Mouse (Mus musculus) spleen, adult 18-20 months (tissue): ENCODE measurements at regions not wholly inside any gene's neighbourhood (a gene's known extent, or its start where the extent isn't known, plus 50 kb on each side); places are given as distances from the start of the nearest gene placed in this dataset.
A peak's percentile ranks its signal among the peaks of the same experiment; 100 is the strongest.
"Not testable (repeated sequence)": the region's sequence is repeated elsewhere in the genome, so short reads cannot be mapped to it uniquely, and the experiment has no call there.

ENCODE experiments used
- DNase-seq, 2 experiments: peaks; one replicate each; pipeline ENCODE4 v3.0.0; 2022; ENCODE audit warnings: mixed read lengths in 2 of 2

DNA sequence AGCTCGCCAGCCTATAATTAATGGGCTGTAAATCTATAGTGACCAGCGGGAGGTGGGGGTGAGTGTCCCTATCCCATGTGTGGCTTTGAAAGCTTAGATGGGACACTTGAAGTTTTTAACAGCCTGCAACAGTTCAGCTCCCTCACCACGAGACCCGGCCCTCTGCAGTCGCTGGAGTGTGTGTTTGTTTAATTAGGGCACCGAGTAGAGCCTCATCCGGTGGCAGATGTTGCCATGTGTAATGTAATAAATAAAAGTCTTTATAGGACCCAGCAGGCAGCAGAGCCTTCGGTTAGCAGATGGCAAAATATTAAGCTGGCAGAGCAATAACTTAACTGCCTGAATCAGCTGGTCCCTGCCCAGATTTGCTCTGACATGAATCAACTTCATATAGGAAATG is 177.1 kb downstream of the Nucb2 start:
- DNase-seq, result no peak

DNA sequence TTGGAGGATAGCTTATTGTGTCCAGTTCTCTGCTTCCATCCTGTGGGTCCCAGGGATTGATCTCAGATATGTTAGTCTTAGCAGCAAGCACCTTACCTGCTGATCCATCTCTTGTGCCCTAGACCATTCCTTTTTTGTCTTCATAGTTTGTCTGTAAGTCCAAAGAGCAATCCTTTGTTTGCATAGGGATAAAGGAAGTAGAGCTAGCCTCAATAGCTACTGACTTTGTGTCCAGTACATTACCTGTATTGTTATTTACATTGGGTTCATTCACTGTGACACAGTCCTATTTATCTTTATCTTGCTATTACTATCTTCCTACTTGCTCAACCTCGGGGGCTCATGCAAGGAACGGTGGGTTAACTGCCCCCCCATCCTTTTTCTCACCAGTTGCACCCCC is 196.2 kb downstream of the Nucb2 start:
- no peak for DNase-seq

DNA sequence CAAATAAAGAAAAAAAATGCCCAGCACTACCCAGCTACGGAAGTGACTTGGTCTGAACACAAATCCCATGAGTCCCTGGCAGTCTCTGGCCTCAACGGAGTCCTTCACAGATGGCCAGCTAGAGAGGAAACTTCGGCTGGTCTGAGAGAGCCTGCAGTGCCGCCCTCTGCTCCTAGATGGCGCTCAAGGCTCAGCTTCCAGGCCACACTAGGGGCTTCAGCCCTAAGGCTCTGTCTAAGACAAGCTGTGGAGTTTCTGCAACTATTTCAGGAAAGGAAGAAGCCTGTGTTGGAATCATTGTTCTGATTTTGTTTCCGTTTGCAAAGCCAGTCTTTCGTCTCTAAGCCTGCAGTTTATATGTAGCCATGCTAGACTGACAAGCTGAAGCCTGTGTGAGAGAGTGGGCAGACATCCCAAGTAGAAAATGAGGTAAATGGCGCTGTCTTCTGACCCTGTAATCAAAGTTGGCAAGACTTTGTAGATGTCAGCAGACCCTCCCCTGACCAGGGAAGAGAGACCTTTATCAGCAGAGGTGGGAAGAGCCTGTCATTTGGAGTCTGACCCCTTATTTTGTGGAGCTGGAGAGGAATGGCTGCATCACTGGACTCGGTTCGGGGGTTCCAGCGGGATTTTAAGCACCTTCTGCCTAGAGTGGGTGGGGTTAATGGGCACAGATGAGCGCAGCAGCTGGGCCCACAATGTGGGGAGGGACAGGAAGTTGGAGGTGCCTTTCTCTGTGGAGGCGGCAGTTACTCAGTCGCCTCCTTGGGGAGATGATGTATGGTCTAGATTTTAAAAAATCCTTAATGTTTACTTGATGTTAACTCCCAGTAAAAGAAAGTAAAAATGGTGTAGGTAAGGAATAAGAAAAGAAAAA is 197.5 kb downstream of the Nucb2 start:
- DNase-seq, result peak; percentile 47 to 74

DNA sequence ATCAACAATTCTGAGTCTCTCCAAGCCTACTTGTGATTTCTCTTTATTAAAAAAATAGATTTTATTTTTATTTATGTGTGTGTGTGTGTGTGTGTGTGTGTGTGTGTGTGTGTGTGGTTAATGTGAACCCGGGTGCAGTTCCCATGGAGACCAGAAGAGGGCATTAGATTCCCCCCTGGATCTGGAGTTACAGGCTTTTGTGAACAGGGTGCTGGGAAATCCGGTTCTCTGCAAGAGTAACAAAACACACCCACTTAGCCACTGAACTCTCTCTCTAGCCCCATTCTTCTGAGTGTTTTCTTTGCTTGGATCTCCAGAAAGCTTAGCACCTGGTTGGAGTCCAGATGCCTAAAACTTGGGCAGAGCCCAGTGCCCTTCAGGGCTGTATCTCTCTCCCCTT is 198.4 kb downstream of the Nucb2 start:
- DNase-seq, result no peak

DNA sequence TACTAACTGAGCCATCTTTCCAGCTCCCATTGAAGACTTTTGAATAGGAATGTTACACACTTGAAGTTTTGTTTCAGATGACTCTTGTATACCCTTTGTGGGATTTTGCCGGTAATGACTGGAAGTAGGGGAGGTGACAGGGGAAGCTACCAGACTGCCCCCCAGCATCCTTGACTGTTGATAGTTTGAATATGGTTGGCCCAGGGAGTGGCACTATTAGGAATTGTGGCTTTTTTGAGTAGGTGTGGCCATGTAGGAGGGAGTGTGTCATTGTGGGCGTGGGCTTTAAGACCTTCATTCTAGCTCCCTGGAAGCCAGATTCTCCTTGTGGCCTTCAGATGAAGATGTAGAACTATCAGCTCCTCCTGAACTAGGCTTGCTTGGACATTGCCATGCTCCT is 207.4 kb downstream of the Nucb2 start:
- DNase-seq, result no peak

DNA sequence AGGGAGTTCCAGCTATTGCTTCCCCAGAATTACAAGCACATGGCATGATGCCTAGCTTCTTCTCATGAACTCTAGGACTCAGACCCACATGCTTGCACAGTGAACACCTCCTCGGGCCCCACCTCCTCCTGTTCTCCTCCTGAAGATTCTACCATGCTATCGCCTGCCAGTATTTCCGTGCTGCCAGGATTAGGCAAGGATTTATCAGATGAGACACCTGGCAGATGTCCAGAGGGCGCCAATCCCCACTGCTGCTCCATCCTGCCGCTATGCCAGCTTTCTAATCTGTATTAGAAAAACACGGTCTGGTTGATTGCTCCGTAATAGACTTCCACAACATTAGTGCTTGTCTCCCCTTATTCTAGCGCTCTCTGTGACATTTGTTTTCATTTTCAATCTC is 209.0 kb downstream of the Nucb2 start:
- DNase-seq, result no peak

DNA sequence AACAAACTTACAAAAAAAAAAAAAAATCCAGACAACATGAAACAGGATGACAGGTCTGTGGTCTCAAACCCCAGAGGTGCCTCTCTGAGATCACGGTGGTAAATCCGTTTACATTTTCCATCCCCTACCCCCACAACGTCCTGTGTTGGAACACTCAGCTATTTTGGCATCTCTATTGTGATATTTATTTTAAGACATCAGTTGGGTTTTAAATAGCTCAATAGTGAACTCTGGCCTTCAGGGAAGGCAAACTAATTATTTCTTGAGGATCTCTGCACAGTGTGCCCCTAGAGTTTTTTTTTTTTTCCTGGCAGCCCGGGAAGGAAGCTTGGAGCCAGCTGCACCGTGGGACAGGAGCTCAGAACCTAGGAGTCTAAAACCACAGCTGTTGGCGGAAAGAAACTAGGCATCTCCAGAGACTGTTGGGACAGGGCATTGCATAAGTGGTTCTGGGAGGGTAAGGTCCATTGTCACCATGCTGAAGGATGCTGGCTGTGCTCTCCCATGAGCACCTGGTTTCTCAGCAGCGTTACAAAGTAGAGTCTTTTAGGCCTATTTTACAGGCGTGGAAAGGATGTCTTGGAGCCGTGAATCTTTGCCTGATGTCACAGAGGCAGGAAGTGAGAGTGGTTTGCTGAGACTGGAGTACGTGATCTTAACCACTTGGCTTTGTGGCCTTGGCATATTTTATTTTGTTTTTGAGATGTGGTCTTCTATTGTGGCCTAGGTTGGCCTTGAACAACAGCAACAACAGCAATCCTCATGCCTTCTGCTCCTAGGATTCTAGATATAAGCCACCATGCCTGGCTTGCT is 211.3 kb downstream of the Nucb2 start:
- DNase-seq, result no peak

DNA sequence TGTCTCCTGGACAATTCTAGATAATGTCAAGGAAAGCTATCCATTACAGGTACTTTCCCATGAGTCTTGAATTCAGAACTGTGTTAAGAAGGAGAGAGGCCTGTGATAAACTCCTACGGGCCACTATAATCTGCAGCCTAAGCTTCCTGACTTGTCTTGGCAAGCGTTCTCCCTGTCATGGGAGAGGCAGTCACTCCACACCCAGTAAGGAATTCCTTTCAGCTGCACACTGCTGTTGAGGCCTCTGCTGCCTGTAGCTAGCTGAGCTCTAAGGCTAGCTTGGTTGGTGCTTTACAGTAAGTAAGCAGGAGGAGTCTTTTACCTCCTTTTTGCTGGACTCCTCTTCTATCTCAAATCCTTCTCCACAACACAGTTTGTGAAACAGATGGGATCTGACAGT is 224.2 kb downstream of the Nucb2 start:
- no peak for DNase-seq

DNA sequence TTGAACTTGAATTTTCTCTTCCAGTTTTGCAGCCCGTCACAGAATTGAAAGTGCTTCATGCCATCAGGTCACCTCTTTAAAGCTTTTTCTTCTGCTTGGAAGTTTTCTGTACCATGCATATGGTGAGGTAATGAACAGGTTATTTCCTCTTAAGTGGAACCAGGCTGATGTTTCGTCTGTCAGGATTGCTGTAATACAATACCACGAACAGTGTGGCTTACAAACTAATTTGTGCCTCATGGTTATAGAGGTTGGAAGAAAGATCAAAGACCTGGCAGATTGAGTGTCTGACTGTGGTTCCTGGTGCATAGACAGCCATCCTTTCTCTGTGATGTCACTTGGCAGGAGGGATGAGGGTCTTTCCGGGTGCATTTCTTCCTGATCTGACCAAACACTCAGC is 225.6 kb downstream of the Nucb2 start:
- DNase-seq, result no peak

DNA sequence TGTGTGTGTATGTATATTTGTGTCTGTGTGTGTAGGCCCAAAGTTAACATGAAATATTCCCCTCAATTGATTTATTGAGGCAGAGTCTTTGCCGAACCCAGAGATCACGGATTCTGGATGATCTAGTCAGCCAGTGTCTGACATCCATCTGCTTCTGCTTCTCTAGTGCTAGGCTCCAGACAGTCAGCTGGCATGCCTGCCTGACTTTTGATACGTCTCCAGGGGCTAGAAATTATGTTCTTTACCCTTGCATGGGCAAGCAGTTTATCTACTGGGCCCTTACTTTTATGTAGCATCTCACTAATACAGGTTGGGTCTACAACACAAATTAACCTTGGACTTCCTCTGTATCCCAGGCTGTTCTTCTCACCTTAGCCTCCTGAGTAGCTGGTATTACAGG is 231.5 kb downstream of the Nucb2 start:
- no peak for DNase-seq

DNA sequence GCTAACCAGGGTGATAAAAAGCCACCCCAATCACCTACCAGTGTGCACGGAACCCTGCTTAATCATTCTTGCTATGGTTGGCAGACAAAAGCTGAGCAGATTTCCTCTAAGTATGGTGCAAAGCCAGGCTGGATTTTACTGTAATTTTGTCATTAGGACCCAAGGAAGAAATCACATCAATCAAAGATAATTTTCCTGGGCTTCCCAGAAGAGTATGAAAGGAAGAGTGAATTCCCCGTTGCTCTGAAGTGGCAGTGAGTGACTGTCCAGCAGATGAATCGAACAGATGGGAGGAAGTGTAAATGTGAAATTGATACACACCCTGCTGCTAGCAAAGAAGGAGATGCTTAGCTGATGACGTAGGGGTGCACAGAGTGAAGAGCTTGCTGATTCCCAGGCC is 232.2 kb downstream of the Nucb2 start:
- DNase-seq, result no peak

DNA sequence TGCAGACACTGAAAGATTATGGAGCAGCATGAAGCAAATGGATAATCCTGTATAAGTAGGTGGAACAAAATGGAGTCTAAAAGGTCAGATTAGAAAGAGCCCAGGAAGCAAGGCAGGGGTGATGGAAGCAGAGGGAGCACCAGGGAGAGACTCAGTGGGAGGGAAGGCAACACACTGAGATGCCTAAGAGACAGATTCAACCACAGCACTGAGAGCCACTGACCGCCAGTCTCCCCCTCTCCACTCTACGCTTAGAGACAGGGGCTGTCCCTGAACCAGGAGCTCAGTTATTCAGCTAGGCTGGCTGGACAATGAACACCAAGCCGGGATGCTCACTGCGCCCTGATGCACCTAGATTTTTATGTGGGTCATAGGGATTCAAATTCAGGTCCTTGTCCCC is 233.8 kb downstream of the Nucb2 start:
- no peak for DNase-seq

DNA sequence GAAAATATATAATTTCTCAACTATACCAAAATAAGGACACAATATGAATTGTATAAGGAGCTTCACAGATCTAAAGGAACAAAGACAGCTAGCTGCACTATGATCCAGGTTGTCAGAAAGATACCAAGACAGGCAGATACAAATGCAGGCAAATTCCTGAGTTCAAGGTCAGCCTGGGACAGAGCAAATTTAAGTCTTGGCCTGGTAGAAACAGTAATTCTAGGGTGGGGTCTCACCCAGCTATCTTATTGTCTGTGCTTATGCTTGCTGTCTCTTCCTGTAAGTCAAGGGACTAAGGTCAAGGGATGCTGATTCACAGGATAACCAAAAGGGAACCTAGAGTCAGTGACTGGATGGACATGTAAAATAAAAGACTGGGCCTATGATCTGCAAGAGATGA is 250.4 kb downstream of the Nucb2 start:
- no peak for DNase-seq

DNA sequence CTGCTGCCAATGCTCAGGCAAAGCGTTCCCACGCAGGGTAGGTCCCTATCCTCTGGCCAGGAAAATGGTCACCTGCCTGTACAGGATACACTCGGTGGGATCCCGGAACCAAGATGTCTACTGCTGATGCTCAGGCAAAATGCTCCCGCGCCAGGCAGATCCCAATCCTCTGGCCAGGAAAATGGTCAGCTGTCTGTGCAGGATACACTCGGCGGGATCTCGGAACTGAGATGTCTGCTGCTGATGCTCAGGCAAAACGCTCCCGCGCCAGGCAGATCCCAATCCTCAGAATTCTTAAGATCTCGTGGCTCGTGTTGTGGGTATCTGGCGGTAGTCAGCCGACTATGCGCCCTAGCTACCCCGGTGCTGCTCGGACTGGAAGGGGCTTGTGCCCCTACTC is 288.0 kb downstream of the Nucb2 start:
- not testable (repeated sequence) for DNase-seq

DNA sequence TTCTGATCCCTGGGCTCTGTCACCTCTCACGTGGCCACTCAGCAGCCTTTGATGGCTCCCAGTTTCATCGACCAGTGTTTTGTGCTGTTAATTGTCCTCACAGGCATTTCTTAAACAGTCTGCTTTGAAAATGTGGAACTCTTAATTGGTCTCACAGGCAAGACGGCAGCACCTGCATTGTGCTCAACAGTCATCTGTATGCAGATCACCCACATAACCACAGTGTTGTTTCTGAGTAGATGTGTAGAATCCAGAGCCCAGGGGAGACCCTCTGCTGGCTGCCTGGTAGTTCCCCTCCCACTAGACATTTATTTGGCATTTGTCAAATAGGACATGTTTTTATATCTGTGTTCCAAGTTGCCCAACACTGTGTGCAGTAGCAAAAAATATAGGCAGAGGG is 304.3 kb downstream of the Nucb2 start:
- DNase-seq, result no peak

DNA sequence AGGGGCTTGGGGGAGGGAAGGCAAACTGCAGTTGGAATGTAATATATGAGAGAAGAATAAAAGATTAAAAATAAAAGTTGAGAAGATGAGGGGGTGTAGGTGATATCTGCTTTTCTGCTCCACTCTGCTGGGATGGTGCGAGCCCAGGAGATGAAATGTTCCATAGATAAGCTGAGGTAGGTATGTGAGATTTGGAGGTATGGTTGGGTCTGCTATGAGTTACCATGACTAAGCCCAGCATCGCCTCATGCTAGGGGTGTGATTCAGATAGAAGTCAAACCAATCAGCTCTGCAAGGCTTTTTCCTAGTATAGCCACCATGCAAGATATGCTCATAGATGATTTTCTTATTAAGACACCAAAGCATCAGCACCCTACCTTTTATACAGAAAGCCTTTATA is 312.3 kb downstream of the Nucb2 start:
- no peak for DNase-seq

DNA sequence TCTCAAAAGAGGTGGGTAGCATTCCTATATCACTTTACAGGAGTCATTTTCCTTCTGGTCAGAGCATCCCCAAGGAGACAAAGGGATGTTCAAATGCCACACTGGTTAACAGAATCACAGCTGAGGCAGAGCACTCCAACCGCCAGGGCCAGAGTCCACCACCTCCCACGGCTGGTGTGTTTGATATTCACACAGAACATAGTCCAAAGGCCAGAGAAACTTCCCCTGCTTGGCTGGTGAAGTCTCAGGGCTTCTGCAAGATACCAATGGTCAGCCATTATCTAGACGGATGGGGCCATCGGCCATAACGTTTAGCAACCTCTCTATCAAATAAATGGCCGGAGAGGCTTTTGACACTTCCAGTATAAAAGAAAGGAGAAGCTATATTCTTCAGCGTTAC is 313.8 kb downstream of the Nucb2 start:
- DNase-seq, result no peak

DNA sequence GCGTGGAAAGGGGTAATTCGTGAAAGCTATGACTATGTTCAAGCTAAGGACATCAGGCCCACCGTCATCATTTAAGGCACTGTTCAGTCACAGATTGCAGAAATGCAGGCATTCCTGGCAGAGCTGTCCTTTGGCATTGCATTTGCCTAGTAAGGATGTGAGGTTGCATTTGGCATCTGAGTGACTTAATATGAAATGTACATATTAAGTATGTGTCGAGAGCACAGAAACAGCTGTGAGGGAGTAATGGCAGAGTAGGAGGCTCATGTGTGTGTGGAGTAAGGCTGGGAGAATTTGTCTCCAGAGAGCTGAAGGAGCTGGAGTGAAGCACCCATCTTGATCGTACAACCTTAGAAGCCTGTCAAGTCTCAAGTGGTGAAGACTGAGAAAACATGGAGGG is 316.4 kb downstream of the Nucb2 start:
- DNase-seq, result no peak

DNA sequence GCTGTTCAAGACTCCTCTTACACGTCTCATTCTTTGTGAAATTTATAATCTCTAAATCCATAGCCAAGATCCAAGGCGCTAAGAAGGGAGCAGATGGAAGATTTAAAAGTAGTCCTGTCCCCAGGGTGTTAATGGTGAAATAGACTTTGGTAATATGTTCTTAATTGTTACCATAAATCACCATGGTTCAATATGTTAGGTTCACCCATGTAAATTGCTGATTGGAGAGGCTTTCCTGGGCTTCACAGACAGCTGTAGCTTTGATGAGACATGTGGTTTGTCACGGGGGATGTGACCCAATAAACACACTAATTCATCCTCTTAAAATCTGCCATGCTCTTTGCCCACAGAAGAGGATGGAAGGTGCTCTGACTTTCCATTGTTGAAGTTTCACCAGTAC is 338.7 kb downstream of the Nucb2 start:
- DNase-seq, result no peak

DNA sequence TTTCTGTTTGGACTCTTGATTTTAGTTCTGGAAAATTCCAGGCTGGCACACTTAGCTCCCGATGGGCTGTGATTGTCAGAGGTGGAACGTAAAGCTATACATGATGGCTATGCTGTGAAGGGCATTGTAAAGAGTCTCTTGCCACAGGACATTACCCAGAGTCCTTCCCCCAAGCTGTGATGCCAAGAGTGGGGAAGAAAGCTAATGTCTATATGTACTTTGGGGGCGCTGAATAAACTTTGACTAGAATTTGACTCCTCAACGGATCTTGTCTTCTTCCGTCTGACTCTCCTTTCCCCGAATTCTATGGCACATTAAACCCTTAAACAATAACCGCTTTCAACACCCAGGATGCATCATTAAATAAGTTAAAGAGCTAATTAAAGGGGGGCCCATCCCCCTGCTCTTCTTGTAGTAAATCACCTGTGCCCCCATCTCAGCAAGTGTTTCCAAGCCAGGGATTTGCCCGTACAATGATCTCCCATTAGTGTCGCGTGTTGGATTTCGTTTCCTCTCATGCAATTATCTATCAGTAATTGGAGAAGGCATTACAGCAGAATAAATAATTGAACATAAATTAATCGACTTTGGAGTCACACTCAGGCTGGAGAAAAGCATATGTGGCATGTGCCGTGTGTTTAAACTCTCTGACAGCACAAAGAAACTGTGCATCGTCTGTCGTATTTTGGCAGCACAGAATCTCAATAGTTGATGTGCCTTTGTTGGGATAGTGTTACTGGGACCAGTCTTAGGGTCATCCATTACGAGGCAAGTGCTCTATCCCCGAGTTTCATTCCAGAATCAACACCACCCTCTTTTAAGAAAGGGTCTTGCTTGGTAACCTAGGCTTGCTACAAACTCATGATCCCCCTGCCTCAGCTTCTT is 343.9 kb downstream of the Nucb2 start:
- no peak for DNase-seq

DNA sequence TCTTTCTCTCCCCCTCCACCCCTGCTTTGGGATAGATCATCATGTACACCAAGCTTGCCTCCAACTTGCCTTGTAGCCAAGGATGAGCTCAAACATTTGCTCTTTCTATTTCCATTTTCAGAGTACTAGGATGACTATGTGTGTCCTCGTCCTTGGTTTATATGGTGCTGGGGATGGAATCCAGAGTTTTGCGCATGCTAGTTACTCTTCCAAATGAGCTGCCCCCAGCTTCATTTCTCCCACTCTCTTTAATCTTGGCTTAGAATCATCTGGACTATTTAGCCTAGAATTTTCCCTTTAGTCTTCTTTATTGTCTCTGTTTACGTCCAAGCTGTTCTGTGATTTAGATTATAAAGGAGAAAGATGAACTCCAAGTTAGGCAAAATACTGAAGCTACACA is 349.2 kb downstream of the Nucb2 start:
- DNase-seq, result no peak

DNA sequence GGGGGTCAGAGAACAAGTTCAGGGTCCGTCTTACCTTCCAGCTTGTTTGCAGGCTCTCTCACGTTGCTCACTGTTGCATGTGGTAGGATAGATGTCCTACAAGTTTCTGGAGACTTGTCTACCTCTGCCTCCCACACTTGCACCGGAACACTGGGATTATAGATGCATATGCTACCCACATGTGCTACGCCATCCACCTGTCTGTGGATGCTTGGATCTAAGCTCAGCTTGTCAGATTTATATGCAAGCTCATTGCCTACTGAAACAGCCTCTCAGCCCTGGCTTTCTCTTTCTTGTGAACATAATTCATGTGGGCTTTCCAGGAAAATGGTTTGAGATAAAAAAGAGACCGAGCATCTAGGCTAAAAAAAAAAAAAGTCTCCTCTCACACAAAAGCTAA is 353.0 kb downstream of the Nucb2 start:
- DNase-seq, result no peak

DNA sequence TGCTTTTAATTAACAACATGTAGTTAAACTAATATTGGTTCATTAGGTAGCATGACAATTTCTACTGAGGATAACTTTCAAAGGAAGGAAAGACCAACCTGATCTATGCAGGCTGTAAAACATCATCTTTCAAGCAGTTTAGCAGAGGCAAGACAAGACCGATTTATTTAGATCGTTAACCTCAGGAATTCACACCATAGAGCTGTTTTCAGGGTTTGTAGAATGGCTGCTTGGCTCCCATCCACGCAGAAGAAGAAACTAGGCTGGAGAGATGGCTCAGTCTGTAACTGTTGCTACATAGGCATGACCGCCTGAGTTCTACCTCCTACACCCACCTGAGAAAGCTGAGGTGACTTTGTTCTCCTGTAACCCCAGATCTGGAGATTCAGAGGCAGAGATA is 353.6 kb downstream of the Nucb2 start:
- no peak for DNase-seq
